Mouse (Mus musculus) kidney, embryonic 16.5 days (tissue): ENCODE measurements around the gene Aplp2. TPM values are rescaled to one million over a fixed set of nuclear protein-coding genes. Genes with fewer than 3 reads are reported as not detected.
A peak's percentile ranks its signal among the peaks of the same experiment; 100 is the strongest.

Experiments used
- ATAC-seq: fragments of 200-750 bp; cut with Nextera tagmentation; 2 replicates; pipeline ENCODE4 v1.8.0; 2017; ENCODE audit warnings: moderate TSS enrichment; ENCODE audit not compliant: low FRiP score, low TSS enrichment
- H3K27ac ChIP-seq: fragments of 300-500 bp; sonication (generic); 2 replicates; pipeline ENCODE4 v1.5.1; 2014; ENCODE audit warnings: low read length
- H3K27me3 ChIP-seq: fragments of 300-500 bp; sonication (generic); 2 replicates; pipeline ENCODE4 v1.6.1; 2014; ENCODE audit warnings: low read length, control low read depth, mixed read lengths; ENCODE audit not compliant: insufficient read depth
- H3K36me3 ChIP-seq: fragments of 300-500 bp; sonication (generic); 2 replicates; pipeline ENCODE4 v1.6.1; 2014; ENCODE audit warnings: low read length, control low read depth, mixed read lengths; ENCODE audit not compliant: insufficient read depth
- H3K4me1 ChIP-seq: fragments of 300-500 bp; sonication (generic); 2 replicates; pipeline ENCODE4 v1.6.1; 2014; ENCODE audit warnings: low read length, control low read depth, mixed read lengths; ENCODE audit not compliant: insufficient read depth
- H3K4me2 ChIP-seq: fragments of 300-500 bp; sonication (generic); replicated peaks from 2 replicates; pipeline ENCODE4 v1.6.1; 2014; ENCODE audit warnings: low read depth, low read length
- H3K4me3 ChIP-seq: fragments of 300-500 bp; sonication (generic); 2 replicates; pipeline ENCODE4 v1.5.1; 2014; ENCODE audit warnings: mild to moderate bottlenecking, low read length
- H3K9ac ChIP-seq: fragments of 300-500 bp; sonication (generic); replicated peaks from 2 replicates; pipeline ENCODE4 v1.6.1; 2014; ENCODE audit warnings: low read length
- H3K9me3 ChIP-seq: fragments of 300-500 bp; sonication (generic); 2 replicates; pipeline ENCODE4 v1.6.1; 2016; ENCODE audit warnings: low read length, control low read depth
- WGBS: fragments of 180-500 bp; shearing (Covaris S2); extraction: QIAGEN DNeasy Blood & Tissue Kit; methylation state at CpG from one replicate; pipeline ENCODE4 v1.1.7; 2014; 5-methylcytosine and 5-hydroxymethylcytosine counted together
- polyA plus RNA-seq: library from polyadenylated mRNA; unstranded; fragments of >200 nt; fragmentation: Nextera tagmentation; extraction: Ambion mirVana; gene quantifications from 2 replicates; pipeline ENCODE4 v1.2.1, GENCODE M21; 2015

Gene Aplp2
- polyA plus RNA-seq, result 405 and 416 TPM in 2 replicates

DNA sequence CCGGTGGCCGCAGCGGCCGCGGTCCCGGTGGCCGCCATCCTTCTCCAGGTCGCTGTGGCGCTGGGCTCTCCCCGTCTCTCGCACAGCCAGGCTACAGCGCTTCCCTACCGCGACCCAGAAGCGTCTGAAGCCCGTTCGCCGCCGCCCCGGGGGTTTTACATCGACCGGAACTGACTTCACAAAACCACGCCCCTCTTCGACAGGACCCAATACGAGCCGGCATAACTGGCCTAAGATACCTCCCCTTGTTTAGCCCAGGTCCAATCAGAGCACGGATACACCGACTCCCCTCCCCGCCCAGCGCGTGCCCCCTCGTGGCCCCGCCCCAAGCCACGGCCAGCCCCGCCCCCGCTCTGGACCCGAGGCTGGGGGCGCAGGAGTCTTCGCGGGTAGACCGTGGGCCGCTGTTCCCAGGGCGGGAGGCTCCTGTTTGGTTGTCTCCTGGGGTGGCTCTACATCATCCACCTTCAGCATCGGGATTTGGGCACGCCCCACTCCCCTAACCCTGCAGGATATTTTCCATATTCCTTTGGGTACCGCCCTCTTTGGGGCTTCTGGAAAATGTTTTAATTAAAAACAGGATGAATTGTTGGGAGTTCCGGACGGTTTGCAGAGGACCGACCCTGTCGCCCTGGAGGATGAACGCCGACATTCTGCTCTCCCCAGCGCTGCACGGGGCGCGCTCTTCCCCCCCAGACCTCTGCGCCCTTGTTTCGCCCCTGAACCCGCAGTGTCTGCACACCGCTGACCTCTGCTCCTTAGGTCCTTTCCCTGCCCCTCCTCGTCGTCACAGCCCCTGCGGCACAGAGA lies at the start of gene Aplp2:
Aplp2 (minus strand) TSS at position 126 of the 810 bp plus-strand sequence.
- Histone ChIP-seq H3K9me3 (no peaks in the 10 kb centered on the region), H3K9ac (peak within 1 kb of the TSS; percentile 91), H3K27me3 (no peaks in the 10 kb centered on the region), H3K4me2 (peak within 1 kb of the TSS; percentile 76), H3K4me3 (peak within 1 kb of the TSS; percentile 89), H3K27ac (peak within 1 kb of the TSS; percentile 91), H3K36me3 (no peaks in the 10 kb centered on the region), H3K4me1 (peaks cover 19% of the 10 kb centered on the region)
- peak; percentile 99 for ATAC-seq
- 0% methylated on average over 63 of the region's 63 CpGs for WGBS

DNA sequence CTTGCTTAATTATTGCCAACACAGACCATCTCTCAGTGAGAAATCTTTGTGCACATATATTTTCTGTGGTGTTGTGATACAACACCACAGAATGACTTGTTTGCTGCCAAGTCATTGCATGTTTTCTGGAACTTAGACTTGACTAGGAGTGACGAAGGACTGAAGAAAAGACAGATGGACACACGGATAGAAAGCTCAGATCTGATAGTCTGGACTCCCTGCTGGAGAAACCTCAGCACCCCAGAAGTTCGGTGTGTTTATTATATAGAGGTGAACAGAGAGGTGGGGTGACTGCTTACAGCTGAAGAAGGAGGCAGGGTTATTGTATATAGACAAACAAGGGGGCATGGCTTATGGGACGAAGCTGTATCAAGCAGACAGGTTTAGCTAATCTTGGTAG lies 48.6 kb upstream of the Aplp2 start:
- Histone ChIP-seq H3K4me3 (no peak overlapping the region), H3K9me3 (0 out of 2 replicates have a peak, but pooled peaks cover 2% of the 10 kb centered on the region), H3K4me1 (0 out of 2 replicates have a peak, but pooled peaks cover 6% of the 10 kb centered on the region), H3K4me2 (no peak overlapping the region), H3K9ac (no peak overlapping the region), H3K27ac (no peak overlapping the region), H3K36me3 (no peaks in the 10 kb centered on the region), H3K27me3 (no peaks in the 10 kb centered on the region)
- no peak for ATAC-seq
- 77% methylated on average over 4 of the region's 4 CpGs for WGBS

DNA sequence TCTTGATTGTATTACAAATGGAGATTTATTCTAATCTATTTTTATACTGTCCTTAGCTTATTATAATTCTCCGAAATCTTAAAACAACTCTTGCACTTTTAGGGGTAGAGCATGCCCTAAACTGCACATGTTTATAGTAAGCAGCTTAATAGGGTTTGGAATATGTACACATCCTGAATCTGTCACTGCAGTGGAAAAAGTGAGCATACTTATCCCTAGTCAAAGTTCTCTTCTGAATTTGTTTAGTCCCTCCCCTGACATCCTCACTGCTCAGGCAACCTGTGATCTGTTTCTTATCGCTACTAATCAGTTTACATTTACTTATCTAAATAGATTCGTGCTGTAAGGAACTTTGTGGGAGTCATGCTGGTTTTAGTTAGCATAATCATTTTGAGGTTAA lies 46.6 kb upstream of the Aplp2 start:
- H3K9ac ChIP-seq, result no peak overlapping the region
- WGBS, result 77% methylated on average over 3 of the region's 3 CpGs
- H3K27ac ChIP-seq, result no peak overlapping the region
- no peak for ATAC-seq
- no peaks in the 10 kb centered on the region for H3K27me3 ChIP-seq
- H3K4me3 ChIP-seq, result no peak overlapping the region
- H3K36me3 ChIP-seq, result no peaks in the 10 kb centered on the region
- H3K4me1 ChIP-seq, result 0 out of 2 replicates have a peak, but pooled peaks cover 14% of the 10 kb centered on the region
- H3K9me3 ChIP-seq, result 0 out of 2 replicates have a peak, but pooled peaks cover 2% of the 10 kb centered on the region
- no peak overlapping the region for H3K4me2 ChIP-seq

DNA sequence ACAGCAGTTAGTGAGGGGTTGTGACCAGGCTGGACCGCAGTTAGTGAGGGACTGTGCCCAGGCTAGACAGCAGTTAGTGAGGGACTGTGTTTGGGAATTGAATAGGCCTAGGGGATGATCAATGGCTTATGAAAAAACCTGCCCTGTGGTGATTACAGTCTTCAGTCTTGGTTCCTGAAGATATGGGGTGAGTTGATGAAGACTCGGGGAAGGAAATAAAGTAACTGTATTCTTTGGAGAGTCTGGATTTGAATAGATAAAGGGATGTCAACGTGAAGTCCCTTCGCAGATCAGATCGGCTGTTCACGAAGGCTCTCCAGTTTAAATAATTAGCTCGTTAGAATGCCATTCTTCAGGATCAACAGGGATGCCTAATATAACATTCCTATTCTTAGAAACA lies 44.3 kb upstream of the Aplp2 start:
- Histone ChIP-seq H3K27me3 (no peaks in the 10 kb centered on the region), H3K4me3 (no peak overlapping the region), H3K4me2 (no peak overlapping the region), H3K36me3 (no peaks in the 10 kb centered on the region), H3K9me3 (no peaks in the 10 kb centered on the region), H3K27ac (no peak overlapping the region), H3K4me1 (0 out of 2 replicates have a peak, but pooled peaks cover 8% of the 10 kb centered on the region), H3K9ac (no peak overlapping the region)
- no peak for ATAC-seq
- WGBS, result 86% methylated on average over 7 of the region's 7 CpGs

DNA sequence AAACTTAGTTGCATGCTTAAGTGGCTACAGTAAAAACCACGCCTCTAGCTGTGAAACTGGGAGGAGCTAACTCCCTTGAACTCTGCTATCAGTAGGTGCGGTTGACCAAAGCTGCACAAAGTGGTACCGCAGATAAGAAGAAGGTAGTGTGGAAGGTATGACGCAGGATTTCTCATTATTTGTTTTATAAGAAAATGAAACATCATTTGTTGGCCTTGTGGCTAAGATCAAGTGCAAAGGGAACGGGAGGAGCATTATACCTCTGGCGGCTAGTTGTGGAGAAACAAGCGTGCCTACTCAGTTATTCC lies 43.0 kb upstream of the Aplp2 start:
- no peaks in the 10 kb centered on the region for H3K27me3 ChIP-seq
- H3K9ac ChIP-seq, result no peak overlapping the region
- H3K4me1 ChIP-seq, result 0 out of 2 replicates have a peak, but pooled peaks cover 8% of the 10 kb centered on the region
- no peak for ATAC-seq
- H3K9me3 ChIP-seq, result no peaks in the 10 kb centered on the region
- no peak overlapping the region for H3K4me2 ChIP-seq
- H3K4me3 ChIP-seq, result no peak overlapping the region
- H3K36me3 ChIP-seq, result no peaks in the 10 kb centered on the region
- H3K27ac ChIP-seq, result no peak overlapping the region
- 91% methylated on average over 7 of the region's 7 CpGs for WGBS

DNA sequence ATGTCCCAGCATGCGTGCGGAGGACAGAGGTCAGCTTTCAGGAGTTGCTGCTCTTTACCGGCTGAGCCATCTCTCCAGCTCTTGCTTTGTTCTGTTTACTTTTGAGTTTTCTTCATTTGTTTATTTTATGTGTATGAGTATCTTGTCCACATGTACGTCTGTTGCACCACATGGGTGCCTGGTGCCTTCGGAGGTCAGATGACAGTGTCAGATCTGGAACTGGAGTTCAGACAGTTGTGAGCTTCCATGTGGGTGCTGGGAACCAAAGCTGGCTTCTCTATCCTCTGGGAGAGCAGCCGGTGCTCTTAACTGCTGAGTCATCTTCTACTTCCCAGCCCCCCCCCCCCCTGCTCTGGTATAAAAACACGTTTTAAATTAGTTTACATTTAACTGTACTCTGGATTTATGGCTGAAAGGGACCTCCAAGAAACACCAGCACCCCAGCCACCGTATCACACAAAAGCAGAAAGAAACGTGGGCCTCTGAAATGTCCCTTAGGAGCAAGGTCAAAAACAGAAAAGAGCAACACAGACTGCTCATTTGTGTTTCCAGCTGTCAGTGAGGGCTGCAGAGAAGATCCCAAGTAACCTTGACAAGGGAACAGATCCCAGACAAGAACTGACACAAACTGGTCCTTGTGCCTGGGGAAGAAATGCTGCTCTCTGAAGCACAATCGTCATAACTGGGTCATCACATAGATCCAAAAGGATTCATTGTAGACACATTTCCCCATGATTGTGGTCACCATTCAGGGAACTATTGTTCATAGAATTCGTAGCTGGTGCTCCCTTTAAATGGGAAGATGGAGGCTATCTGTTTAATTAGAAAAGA lies 42.5 kb upstream of the Aplp2 start:
- no peaks in the 10 kb centered on the region for H3K9me3 ChIP-seq
- H3K27ac ChIP-seq, result peak overlapping the region; percentile 37
- no peaks in the 10 kb centered on the region for H3K36me3 ChIP-seq
- no peak overlapping the region for H3K9ac ChIP-seq
- no peak for ATAC-seq
- H3K27me3 ChIP-seq, result no peaks in the 10 kb centered on the region
- 0 out of 2 replicates have a peak, but pooled peaks cover 8% of the 10 kb centered on the region for H3K4me1 ChIP-seq
- WGBS, result 66% methylated on average over 11 of the region's 11 CpGs
- H3K4me3 ChIP-seq, result no peak overlapping the region
- peak overlapping the region; percentile 33; the same call in 1 of the 2 replicates for H3K4me2 ChIP-seq

DNA sequence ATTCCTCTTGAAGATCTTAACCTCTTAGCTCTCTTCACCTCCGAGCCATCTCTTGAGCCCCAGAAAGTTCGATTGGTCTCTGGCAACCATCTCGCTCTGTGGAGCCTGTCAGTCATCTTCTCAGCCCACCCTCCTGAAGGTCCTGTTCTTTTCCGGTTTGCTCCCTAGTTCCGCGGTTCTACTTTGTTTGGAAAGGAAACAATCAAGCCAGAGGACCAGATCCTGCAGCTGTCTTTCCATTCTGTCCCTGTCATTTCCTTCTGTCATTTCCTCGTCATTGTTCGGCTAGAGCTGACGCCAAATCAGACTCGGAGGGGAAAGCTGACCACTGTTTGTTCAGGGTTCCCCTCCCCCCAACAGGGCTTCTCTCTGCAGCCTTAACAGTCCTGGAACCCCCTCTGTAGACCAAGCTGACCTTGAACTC lies 41.7 kb upstream of the Aplp2 start:
- Histone ChIP-seq H3K9ac (no peak overlapping the region), H3K4me3 (peak overlapping the region; percentile 19), H3K9me3 (no peaks in the 10 kb centered on the region), H3K36me3 (no peaks in the 10 kb centered on the region), H3K4me2 (peak overlapping the region; percentile 33), H3K27me3 (no peaks in the 10 kb centered on the region), H3K4me1 (0 out of 2 replicates have a peak, but pooled peaks cover 8% of the 10 kb centered on the region), H3K27ac (peak overlapping the region; percentile 37)
- WGBS, result 42% methylated on average over 10 of the region's 10 CpGs
- peak; percentile 67; the same call in 1 of the 2 replicates for ATAC-seq

DNA sequence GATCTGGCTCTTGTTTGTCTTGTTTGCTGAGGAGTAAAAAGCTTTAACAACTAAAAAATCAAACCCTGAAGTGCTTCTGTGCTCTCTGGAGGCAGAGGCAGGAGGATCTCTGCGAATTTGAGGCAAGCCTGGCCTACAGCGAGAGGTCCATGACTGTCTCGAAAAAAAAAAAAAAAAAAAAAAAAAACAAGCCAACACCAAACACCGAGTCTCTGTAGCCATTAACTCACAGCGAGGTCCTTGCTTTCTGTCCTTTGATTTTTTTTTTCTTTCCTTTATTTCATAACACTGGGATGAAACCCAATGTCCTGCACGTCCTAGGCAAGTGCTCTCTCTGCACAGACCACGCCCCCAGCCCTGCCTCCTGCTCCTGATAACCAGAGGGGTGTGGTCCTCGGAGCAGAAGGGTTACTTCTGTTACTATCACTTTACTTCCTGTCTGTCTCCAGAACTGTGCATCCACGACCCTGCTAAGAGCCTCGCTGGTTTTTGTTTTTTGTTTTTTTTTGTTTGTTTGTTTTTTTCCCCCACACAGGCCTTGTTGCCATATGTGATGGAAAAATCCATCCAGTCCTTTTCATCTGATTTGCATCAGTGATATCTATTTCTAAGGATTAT lies 40.7 kb upstream of the Aplp2 start:
- no peak for ATAC-seq
- H3K27ac ChIP-seq, result 0 out of 2 replicates have a peak overlapping the region, but pooled peaks have one; percentile 13

DNA sequence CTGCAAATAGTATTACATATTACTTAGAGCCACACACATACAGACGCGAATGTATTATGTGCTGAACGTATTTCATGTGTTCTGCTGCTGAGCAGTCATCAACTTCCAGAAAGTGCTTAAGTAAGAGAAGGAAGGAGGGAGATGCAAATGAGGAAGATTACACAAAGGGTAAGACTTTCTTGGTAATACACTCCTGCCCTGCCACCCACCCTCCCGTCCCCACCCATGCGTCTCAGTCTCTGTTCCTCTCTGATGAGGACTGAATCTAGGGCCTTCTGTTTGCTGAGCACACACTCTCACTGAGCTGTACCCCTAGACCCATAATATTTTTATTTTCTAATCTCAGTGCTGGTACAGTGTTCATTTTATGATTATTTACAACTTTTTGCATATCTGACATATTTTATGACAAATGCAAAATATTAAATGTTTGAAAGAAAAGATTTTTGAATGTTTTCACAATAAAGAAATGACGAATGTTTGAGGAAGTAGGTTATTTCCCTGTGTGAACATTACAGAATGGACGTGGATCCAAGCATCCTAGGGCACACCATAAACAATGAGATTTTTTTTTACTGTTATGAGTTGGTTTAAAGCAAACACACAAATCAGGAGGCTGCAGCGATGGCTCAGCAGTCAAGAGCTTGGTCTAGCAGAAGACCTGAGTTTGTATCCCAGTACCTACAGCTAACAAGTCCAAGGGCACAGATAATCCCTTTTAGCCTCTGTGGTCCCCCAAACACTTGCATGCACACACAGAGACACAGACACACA lies 36.0 kb upstream of the Aplp2 start:
- Histone ChIP-seq H3K4me3 (no peak overlapping the region), H3K9me3 (no peaks in the 10 kb centered on the region), H3K27ac (no peak overlapping the region), H3K4me1 (no peaks in the 10 kb centered on the region), H3K36me3 (no peaks in the 10 kb centered on the region), H3K4me2 (no peak overlapping the region), H3K27me3 (no peaks in the 10 kb centered on the region), H3K9ac (no peak overlapping the region)
- WGBS, result 73% methylated on average over 8 of the region's 8 CpGs
- ATAC-seq, result no peak

More for the DNA sequence above, 40.7 kb upstream of the Aplp2 start:
- H3K27me3 ChIP-seq, result no peaks in the 10 kb centered on the region
- 73% methylated on average over 9 of the region's 10 CpGs for WGBS
- no peaks in the 10 kb centered on the region for H3K36me3 ChIP-seq
- no peak overlapping the region for H3K4me3 ChIP-seq
- H3K9me3 ChIP-seq, result no peaks in the 10 kb centered on the region
- 0 out of 2 replicates have a peak, but pooled peaks cover 8% of the 10 kb centered on the region for H3K4me1 ChIP-seq
- H3K9ac ChIP-seq, result no peak overlapping the region
- H3K4me2 ChIP-seq, result no peak overlapping the region
